Mouse (Mus musculus): ENCODE measurements around the gene Tlr9. TPM values are rescaled to one million over a fixed set of nuclear protein-coding genes. Genes with fewer than 3 reads are reported as not detected.

The Tlr9 gene
- polyA plus RNA-seq, 1 experiment, result not detected

DNA sequence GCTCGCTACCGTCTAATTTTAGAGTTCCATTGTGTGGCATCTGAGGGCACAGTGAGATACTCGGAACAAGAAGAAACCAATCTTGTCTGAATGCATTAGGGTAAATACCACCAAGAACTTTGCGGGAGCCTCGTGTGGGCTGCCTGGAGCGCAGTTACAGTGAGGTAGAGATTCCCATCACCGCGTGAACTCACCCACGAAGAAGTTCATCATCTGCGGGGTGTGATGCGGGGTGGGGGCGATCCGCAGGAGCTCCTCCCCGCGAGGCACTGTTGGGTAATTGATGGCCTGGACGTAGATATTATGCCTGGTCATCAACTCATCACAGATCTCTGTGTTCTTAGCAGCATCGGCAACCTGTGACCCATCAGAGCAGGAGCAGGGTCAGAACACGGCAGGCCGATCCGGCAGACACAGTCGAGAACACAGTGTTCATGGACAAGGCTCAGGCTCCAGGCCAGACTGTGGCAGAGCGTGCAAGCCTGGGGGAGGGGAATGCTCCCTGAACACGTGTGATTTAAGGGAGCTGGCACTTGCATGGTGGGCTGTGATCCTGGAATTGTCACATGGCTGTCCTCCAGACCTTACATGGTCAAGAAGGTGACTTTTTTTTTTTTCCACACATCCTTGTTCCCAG is 12.9 kb downstream of the Tlr9 start:
- 63% methylated on average over 23 of the region's 23 CpGs for WGBS
- Histone ChIP-seq H3K27ac (ENCODE audit: insufficient read depth, low read depth, low read length) (peak overlapping the region; percentile 74), H3K4me1 (ENCODE audit: control insufficient read depth, insufficient read depth, low read length) (peaks cover 19% of the 10 kb centered on the region), H3K4me3 (ENCODE audit: insufficient read depth, low read depth, low read length) (no peak overlapping the region)
- TF ChIP-seq POLR2A (IDR thresholded peaks at IDR 0.05; ENCODE audit: insufficient read depth, low read depth, low read length), result no peak
- TF ChIP-seq CTCF (IDR thresholded peaks at IDR 0.05; ENCODE audit: insufficient read depth, low read depth, low read length), result no peak

DNA sequence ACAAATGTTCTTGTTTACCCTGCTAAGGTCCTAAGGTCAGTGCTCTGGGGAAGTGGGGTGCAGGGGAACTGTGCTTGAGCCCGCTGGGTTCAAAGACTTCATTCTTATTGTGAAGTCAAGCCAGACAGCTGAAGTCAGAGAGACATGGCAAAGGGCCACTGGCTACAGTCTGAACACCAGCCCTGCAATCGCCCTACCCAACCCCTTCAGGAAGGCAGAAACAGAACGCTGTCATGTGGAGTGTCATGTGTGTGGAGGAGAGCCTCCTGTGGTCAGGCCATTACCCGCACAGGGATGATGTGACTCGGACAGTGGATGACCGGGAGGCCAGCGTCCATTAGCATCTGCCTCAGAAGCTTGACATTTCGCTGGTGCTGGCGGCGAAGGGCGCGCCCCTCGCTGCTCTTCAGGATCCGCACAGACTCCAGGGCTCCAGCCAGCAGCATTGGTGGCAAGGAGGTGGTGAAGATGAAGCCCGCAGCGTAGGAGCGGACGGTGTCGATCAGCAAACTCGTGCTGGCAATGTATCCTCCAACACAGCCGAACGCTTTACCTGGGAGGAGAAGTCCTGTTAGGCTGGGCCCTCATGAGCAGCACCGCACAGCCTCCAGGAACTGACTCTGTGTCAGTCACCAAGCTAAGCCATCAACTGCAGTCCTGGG is 13.9 kb downstream of the Tlr9 start:
- Histone ChIP-seq H3K4me1 (ENCODE audit: control insufficient read depth, insufficient read depth, low read length) (peaks cover 19% of the 10 kb centered on the region), H3K4me3 (ENCODE audit: insufficient read depth, low read depth, low read length) (no peak overlapping the region), H3K27ac (ENCODE audit: insufficient read depth, low read depth, low read length) (no peak overlapping the region; the same call in 1 of the 2 replicates)
- no peak for TF ChIP-seq CTCF (IDR thresholded peaks at IDR 0.05; ENCODE audit: insufficient read depth, low read depth, low read length)
- no peak for TF ChIP-seq POLR2A (IDR thresholded peaks at IDR 0.05; ENCODE audit: insufficient read depth, low read depth, low read length)
- 88% methylated on average over 23 of the region's 23 CpGs for WGBS

DNA sequence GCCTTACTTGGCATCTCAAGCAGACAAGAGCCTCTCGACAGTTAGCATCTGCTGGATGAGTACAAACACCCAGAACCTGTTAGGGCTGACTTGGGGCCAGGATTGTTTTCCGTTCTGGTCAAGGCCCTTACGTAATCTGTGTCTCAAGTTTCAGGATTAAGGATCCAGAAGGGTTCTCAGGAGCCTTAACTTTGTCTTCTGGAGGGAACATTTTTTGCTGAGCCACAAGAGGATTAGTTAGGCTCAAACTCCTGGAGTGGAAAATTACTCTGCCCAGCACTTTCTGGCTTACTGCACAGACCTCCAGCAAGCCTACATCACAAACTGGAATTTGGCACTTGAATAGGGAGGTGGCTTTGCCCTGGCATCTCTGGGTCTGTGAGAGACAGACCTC is 14.4 kb downstream of the Tlr9 start:
- H3K27ac ChIP-seq (ENCODE audit: insufficient read depth, low read depth, low read length), result no peak overlapping the region
- no peak overlapping the region for H3K4me3 ChIP-seq (ENCODE audit: insufficient read depth, low read depth, low read length)
- 75% methylated on average over 3 of the region's 3 CpGs for WGBS
- TF ChIP-seq POLR2A (IDR thresholded peaks at IDR 0.05; ENCODE audit: insufficient read depth, low read depth, low read length) (no peak), CTCF (IDR thresholded peaks at IDR 0.05; ENCODE audit: insufficient read depth, low read depth, low read length) (no peak)
- peaks cover 19% of the 10 kb centered on the region for H3K4me1 ChIP-seq (ENCODE audit: control insufficient read depth, insufficient read depth, low read length)

DNA sequence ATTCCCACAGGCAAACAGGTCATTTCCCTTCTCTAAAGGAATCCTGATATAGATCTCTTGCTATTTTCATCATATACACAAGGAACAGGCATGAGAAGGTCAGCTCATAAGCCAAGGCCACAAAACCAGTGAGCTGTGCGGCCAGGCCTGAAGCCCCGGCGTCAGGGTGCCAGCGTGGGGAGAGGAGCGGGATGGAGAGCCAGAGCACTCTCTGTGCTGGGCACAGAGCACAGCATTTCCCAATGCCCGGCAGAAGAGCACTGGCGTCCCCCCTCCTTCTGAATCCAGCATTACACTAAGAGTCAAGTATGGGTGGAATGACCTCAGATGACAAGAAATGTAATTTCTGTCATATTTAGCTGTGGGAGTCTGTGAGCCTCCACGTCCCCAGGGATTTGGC is 15.0 kb downstream of the Tlr9 start:
- no peak overlapping the region for H3K4me3 ChIP-seq (ENCODE audit: insufficient read depth, low read depth, low read length)
- no peak for TF ChIP-seq CTCF (IDR thresholded peaks at IDR 0.05; ENCODE audit: insufficient read depth, low read depth, low read length)
- TF ChIP-seq POLR2A (IDR thresholded peaks at IDR 0.05; ENCODE audit: insufficient read depth, low read depth, low read length), result no peak
- H3K4me1 ChIP-seq (ENCODE audit: control insufficient read depth, insufficient read depth, low read length), result peaks cover 19% of the 10 kb centered on the region
- WGBS, result 82% methylated on average over 8 of the region's 8 CpGs
- no peak overlapping the region for H3K27ac ChIP-seq (ENCODE audit: insufficient read depth, low read depth, low read length)

DNA sequence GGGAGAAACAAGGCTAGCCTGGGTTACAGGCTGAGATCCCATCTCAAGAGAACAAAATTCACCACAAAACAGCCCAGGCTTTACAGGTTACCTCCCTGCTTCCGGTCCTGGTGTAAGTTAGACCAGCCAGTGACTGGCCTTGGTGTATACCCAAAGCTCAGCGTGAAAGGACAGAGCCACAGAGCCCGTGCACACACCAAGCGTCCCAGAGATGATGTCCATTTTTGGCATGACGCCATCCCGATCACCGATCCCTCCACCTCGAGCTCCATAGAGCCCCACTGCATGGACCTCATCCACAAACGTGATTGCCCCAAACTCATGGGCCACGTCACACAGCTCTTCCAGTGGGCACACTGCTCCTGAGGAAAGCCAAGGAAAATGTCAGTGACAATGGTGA is 15.5 kb downstream of the Tlr9 start:
- WGBS, result 95% methylated on average over 10 of the region's 10 CpGs
- H3K4me3 ChIP-seq (ENCODE audit: insufficient read depth, low read depth, low read length), result no peak overlapping the region
- no peak for TF ChIP-seq POLR2A (IDR thresholded peaks at IDR 0.05; ENCODE audit: insufficient read depth, low read depth, low read length)
- no peak for TF ChIP-seq CTCF (IDR thresholded peaks at IDR 0.05; ENCODE audit: insufficient read depth, low read depth, low read length)
- H3K4me1 ChIP-seq (ENCODE audit: control insufficient read depth, insufficient read depth, low read length), result peaks cover 19% of the 10 kb centered on the region
- no peak overlapping the region for H3K27ac ChIP-seq (ENCODE audit: insufficient read depth, low read depth, low read length)

DNA sequence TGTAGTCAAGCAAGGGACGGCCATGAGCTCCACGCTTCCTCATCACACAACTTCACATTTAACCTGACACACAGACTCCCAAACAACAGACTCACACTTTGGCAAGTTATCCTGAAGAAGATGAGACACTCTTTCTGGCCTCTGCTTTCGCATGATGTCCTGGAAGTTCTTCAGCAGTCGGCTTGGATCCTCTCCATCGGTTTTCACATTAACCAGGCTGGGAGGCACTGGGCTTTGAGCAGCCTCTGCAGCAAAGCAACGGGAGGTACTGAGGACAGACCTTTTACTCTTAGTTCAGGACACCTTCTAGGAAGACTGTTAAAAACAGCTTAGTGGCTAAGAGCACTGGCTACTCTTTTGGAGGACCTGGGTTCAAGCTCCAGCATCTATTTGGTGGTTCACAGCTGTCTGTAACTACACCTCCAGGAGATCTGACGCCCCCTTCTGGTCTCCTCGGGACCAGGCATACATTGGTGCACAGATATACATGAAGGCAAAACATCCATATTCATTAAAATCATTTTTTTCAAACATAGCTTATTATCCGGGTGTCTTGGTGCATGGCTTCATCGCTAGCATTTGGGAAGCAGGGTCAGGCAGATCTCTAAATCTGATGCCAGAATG is 19.3 kb downstream of the Tlr9 start:
- TF ChIP-seq POLR2A (IDR thresholded peaks at IDR 0.05; ENCODE audit: insufficient read depth, low read depth, low read length) (no peak), CTCF (IDR thresholded peaks at IDR 0.05; ENCODE audit: insufficient read depth, low read depth, low read length) (no peak)
- Histone ChIP-seq H3K4me1 (ENCODE audit: control insufficient read depth, insufficient read depth, low read length) (peaks cover 7% of the 10 kb centered on the region), H3K27ac (ENCODE audit: insufficient read depth, low read depth, low read length) (no peak overlapping the region), H3K4me3 (ENCODE audit: insufficient read depth, low read depth, low read length) (no peak overlapping the region)
- WGBS, result 84% methylated on average over 10 of the region's 10 CpGs

DNA sequence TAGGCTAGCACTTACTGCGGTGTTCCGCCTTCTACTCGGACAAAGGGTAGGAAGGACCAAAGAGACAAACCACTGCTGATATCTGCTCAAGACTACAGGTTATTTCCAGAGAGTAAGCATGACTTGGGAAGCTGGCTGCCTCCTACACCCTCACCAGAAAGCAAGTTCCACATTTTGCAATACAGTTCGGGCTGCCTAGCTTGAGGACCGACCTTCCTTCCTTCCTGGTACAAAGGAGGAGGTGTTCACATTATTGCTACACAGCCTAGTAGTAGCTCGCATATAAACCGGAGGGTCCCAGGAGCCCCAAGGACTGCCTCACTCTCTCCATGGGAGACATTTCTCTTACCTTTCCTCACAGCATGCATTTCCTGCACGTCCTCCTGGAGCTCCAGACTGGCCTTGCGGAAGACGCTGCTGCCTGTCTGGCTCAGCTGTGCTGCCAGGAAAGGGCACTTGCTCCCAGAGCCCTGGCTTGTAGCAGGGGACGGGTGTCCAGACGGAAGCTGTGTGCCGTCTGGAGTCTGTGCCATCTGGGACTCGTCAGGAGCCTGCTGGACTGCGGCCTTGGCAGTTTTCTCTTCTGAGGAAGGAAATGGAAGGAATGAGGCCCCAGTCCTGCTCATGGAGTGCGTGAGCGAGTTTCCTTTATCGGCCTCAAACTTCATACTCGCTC is 20.6 kb downstream of the Tlr9 start:
- no peak for TF ChIP-seq CTCF (IDR thresholded peaks at IDR 0.05; ENCODE audit: insufficient read depth, low read depth, low read length)
- no peak for TF ChIP-seq POLR2A (IDR thresholded peaks at IDR 0.05; ENCODE audit: insufficient read depth, low read depth, low read length)
- Histone ChIP-seq H3K27ac (ENCODE audit: insufficient read depth, low read depth, low read length) (no peak overlapping the region), H3K4me3 (ENCODE audit: insufficient read depth, low read depth, low read length) (no peak overlapping the region), H3K4me1 (ENCODE audit: control insufficient read depth, insufficient read depth, low read length) (peaks cover 10% of the 10 kb centered on the region)
- WGBS, result 82% methylated on average over 19 of the region's 19 CpGs

DNA sequence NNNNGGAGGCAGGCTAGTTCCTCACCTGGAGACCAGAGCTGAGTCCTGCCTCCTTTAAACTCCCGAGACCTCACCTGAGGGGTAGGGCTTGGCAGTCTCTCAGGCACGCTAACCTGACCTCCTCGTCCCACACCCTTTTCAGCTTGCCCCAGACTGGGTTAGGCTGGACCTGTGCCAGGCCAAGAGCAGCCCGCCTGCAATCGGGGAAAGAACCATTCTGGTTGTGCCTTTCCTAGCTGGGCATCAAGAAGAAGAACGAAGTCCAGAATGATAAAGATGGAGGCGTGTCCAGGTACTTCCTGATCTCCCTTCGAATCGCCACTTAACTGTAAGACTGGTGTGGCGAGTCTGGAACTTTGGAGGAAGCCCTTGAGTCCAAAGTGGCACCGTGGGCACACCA is 27.2 kb downstream of the Tlr9 start:
- H3K4me1 ChIP-seq (ENCODE audit: control insufficient read depth, insufficient read depth, low read length), result peaks cover 27% of the 10 kb centered on the region
- 84% methylated on average over 11 of the region's 11 CpGs for WGBS

DNA sequence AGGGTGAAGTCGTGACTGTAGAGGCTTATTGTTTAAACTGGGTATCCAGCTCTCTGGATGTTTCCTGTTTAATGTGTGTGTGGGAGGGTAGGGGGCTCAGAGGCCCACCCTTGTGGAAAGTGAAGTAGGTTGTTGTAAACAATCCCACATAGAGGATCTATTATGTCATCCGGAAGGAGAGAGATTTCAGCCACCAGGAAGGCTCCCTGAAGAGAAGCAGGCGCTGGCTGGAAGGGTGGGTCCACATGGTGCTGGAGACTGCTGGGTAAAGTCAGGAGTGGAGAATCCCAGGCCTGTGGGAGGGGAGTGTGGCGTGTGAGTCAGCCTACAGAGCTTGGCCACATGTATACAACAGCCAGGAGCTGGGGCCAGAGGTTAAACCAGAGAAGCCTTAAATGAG is 27.8 kb downstream of the Tlr9 start:
- WGBS, result 46% methylated on average over 4 of the region's 4 CpGs
- H3K27ac ChIP-seq (ENCODE audit: insufficient read depth, low read depth, low read length), result no peak overlapping the region
- TF ChIP-seq CTCF (IDR thresholded peaks at IDR 0.05; ENCODE audit: insufficient read depth, low read depth, low read length), result no peak
- no peak for TF ChIP-seq POLR2A (IDR thresholded peaks at IDR 0.05; ENCODE audit: insufficient read depth, low read depth, low read length)

More for the DNA sequence above, 27.2 kb downstream of the Tlr9 start:
- Histone ChIP-seq H3K27ac (ENCODE audit: insufficient read depth, low read depth, low read length) (no peak overlapping the region), H3K4me3 (ENCODE audit: insufficient read depth, low read depth, low read length) (no peak overlapping the region)
- TF ChIP-seq CTCF (IDR thresholded peaks at IDR 0.05; ENCODE audit: insufficient read depth, low read depth, low read length) (no peak), POLR2A (IDR thresholded peaks at IDR 0.05; ENCODE audit: insufficient read depth, low read depth, low read length) (no peak)

More for the DNA sequence above, 27.8 kb downstream of the Tlr9 start:
- H3K4me3 ChIP-seq (ENCODE audit: insufficient read depth, low read depth, low read length), result no peak overlapping the region
- peaks cover 27% of the 10 kb centered on the region for H3K4me1 ChIP-seq (ENCODE audit: control insufficient read depth, insufficient read depth, low read length)
